Mouse (Mus musculus) embryonic facial prominence, embryonic 15.5 days (tissue): ENCODE measurements around the gene Rnf123. TPM values are rescaled to one million over a fixed set of nuclear protein-coding genes. Genes with fewer than 3 reads are reported as not detected.
A peak's percentile ranks its signal among the peaks of the same experiment; 100 is the strongest.
"Not testable (repeated sequence)": the region's sequence is repeated elsewhere in the genome, so short reads cannot be mapped to it uniquely, and the experiment has no call there.

Experiments
- ATAC-seq: fragments of 200-750 bp; cut with Nextera tagmentation; 2 replicates; pipeline ENCODE4 v1.8.0; 2017; ENCODE audit warnings: low read depth, moderate TSS enrichment; ENCODE audit not compliant: insufficient number of reproducible peaks, low FRiP score, low TSS enrichment
- H3K27ac ChIP-seq: fragments of 300-500 bp; sonication (generic); replicated peaks from 2 replicates; pipeline ENCODE4 v1.5.1; 2015; ENCODE audit warnings: mild to moderate bottlenecking, inconsistent platforms
- H3K27me3 ChIP-seq: fragments of 300-500 bp; sonication (generic); 2 replicates; pipeline ENCODE4 v1.6.1; 2015; ENCODE audit warnings: inconsistent platforms
- H3K36me3 ChIP-seq: fragments of 300-500 bp; sonication (generic); 2 replicates; pipeline ENCODE4 v1.6.1; 2015; ENCODE audit warnings: mild to moderate bottlenecking, inconsistent platforms
- H3K4me1 ChIP-seq: fragments of 300-500 bp; sonication (generic); 2 replicates; pipeline ENCODE4 v1.6.1; 2015; ENCODE audit warnings: inconsistent platforms
- H3K4me2 ChIP-seq: fragments of 300-500 bp; sonication (generic); replicated peaks from 2 replicates; pipeline ENCODE4 v1.6.1; 2015; ENCODE audit warnings: mild to moderate bottlenecking, inconsistent platforms
- H3K4me3 ChIP-seq: fragments of 300-500 bp; sonication (generic); replicated peaks from 2 replicates; pipeline ENCODE4 v1.5.1; 2015; ENCODE audit warnings: mild to moderate bottlenecking, inconsistent platforms
- H3K9ac ChIP-seq: fragments of 300-500 bp; sonication (generic); 2 replicates; pipeline ENCODE4 v1.6.1; 2015; ENCODE audit warnings: inconsistent platforms
- H3K9me3 ChIP-seq: fragments of 300-500 bp; sonication (generic); replicated peaks from 2 replicates; pipeline ENCODE4 v1.6.1; 2016; ENCODE audit warnings: inconsistent platforms
- WGBS: fragments of 180-500 bp; shearing (Covaris S2); methylation state at CpG from one replicate; pipeline ENCODE4 v1.1.7; 2015; 5-methylcytosine and 5-hydroxymethylcytosine counted together
- polyA plus RNA-seq: library from polyadenylated mRNA; unstranded; fragments of >200 nt; fragmentation: Nextera tagmentation; extraction: Ambion mirVana; gene quantifications from 2 replicates; pipeline ENCODE4 v1.2.1, GENCODE M21; 2015

Rnf123 gene
- polyA plus RNA-seq, 1 experiment from 2014 or later, result 34.9 TPM

- Histone ChIP-seq H3K4me1 (no peaks in the 10 kb centered on the region), H3K36me3 (peaks cover 47% of the 10 kb centered on the region), H3K27ac (no peak overlapping the region), H3K9ac (no peak overlapping the region), H3K9me3 (no peaks in the 10 kb centered on the region), H3K4me3 (no peak overlapping the region), H3K4me2 (no peak overlapping the region), H3K27me3 (no peaks in the 10 kb centered on the region)
- no peak for ATAC-seq
- 88% methylated on average over 3 of the region's 3 CpGs for WGBS
Observed at GRCm38 (mm10) chr9:108026584-108026983, 56.6 kb downstream of the Rnf123 start.

GRCm38 (mm10) chr9:108023216-108023615, 59.9 kb downstream of the Rnf123 start:
- 84% methylated on average over 3 of the region's 3 CpGs for whole genome bisulfite sequencing
- no peak overlapping the region for H3K4me3 ChIP-seq
- no peaks in the 10 kb centered on the region for H3K4me1 ChIP-seq
- H3K4me2 ChIP-seq, result no peak overlapping the region
- no peak overlapping the region for H3K27ac ChIP-seq
- peaks cover 38% of the 10 kb centered on the region for H3K36me3 ChIP-seq
- no peak overlapping the region for H3K9ac ChIP-seq
- no peak for ATAC-seq
- no peaks in the 10 kb centered on the region for H3K27me3 ChIP-seq
- no peaks in the 10 kb centered on the region for H3K9me3 ChIP-seq

- H3K4me2 ChIP-seq, result no peak overlapping the region
- H3K27ac ChIP-seq, result no peak overlapping the region
- WGBS, result 93% methylated on average over 1 of the region's 1 CpGs
- H3K9ac ChIP-seq, result no peak overlapping the region
- H3K4me3 ChIP-seq, result no peak overlapping the region
- H3K36me3 ChIP-seq, result peaks cover 25% of the 10 kb centered on the region
- ATAC-seq, result no peak
- no peaks in the 10 kb centered on the region for H3K27me3 ChIP-seq
- no peaks in the 10 kb centered on the region for H3K4me1 ChIP-seq
- H3K9me3 ChIP-seq, result no peaks in the 10 kb centered on the region
Observed at GRCm38 (mm10) chr9:108020741-108021140, 62.4 kb downstream of the Rnf123 start.

- no peak overlapping the region for H3K4me2 ChIP-seq
- H3K27me3 ChIP-seq, result no peaks in the 10 kb centered on the region
- no peak for ATAC-seq
- 79% methylated on average over 3 of the region's 3 CpGs for WGBS
- H3K9me3 ChIP-seq, result no peaks in the 10 kb centered on the region
- H3K27ac ChIP-seq, result no peak overlapping the region
- H3K4me1 ChIP-seq, result no peaks in the 10 kb centered on the region
- no peak overlapping the region for H3K4me3 ChIP-seq
- H3K36me3 ChIP-seq, result peaks cover 13% of the 10 kb centered on the region; the same call in 1 of the 2 replicates
- no peak overlapping the region for H3K9ac ChIP-seq
Observed at GRCm38 (mm10) chr9:108017127-108017526, 66.0 kb downstream of the Rnf123 start.

DNA sequence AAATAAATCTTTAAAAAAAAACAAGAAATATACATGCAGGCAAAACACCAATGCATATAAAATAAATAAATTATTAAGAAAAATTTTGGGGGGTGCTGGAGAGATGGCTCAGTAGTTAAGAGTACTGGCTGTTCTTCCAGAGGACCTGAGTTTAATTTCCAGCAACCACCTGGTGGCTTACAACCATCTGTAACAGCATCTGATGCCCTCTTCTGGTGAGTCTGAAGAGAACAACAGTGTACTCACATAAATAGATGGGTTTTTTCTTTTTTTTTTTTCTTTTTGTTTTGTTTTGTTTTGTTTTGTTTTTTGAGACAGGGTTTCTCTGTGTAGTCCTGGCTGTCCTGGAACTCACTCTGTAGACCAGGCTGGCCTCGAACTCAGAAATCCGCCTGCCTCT, 69.6 kb downstream of the Rnf123 start:
- not testable (repeated sequence) for H3K4me1 ChIP-seq, H3K9ac ChIP-seq, H3K4me3 ChIP-seq, ATAC-seq, H3K27ac ChIP-seq, H3K4me2 ChIP-seq, H3K27me3 ChIP-seq, H3K9me3 ChIP-seq
- H3K36me3 ChIP-seq, result peaks cover 13% of the 10 kb centered on the region; the same call in 1 of the 2 replicates
- 99% methylated on average over 2 of the region's 2 CpGs for WGBS

DNA sequence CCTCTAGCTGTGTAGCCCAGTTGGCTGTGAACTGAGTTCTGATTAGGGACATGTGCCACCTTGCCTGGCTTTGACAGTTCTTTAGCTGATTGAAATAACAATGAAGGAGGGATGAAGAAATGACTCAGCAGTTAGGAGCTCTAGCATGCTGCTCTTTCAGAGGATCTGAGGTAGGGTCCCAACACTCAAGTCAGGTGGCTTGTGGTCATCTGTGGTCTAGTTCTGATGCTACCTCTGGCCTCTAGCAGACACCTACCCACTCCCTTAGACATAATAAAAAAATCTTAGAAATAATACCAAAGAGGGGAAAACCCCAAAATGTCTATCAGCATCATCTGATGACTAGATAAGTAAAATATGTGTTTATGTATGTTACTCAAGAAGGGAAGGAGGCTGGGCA, 72.8 kb downstream of the Rnf123 start:
- Histone ChIP-seq H3K4me2 (no peak overlapping the region), H3K9me3 (no peaks in the 10 kb centered on the region), H3K4me3 (no peak overlapping the region), H3K4me1 (no peaks in the 10 kb centered on the region), H3K36me3 (peaks cover 9% of the 10 kb centered on the region; the same call in 1 of the 2 replicates), H3K27me3 (no peaks in the 10 kb centered on the region), H3K9ac (no peak overlapping the region), H3K27ac (no peak overlapping the region)
- no peak for ATAC-seq

- no peak overlapping the region for H3K4me3 ChIP-seq
- H3K27ac ChIP-seq, result no peak overlapping the region
- ATAC-seq, result no peak
- H3K9me3 ChIP-seq, result no peaks in the 10 kb centered on the region
- no peak overlapping the region for H3K4me2 ChIP-seq
- 85% methylated on average over 5 of the region's 5 CpGs for WGBS
- 0 out of 2 replicates have a peak, but pooled peaks cover 5% of the 10 kb centered on the region for H3K36me3 ChIP-seq
- peaks cover 18% of the 10 kb centered on the region for H3K4me1 ChIP-seq
- H3K9ac ChIP-seq, result no peak overlapping the region
- no peaks in the 10 kb centered on the region for H3K27me3 ChIP-seq
Observed at GRCm38 (mm10) chr9:108008041-108008440, 75.1 kb downstream of the Rnf123 start.

GRCm38 (mm10) chr9:108003531-108003890, 79.6 kb downstream of the Rnf123 start:
- 9% methylated on average over 8 of the region's 8 CpGs for WGBS
- ATAC-seq, result no peak
- H3K4me1 ChIP-seq, result peaks cover 26% of the 10 kb centered on the region
- H3K4me2 ChIP-seq, result peak overlapping the region; percentile 63
- no peaks in the 10 kb centered on the region for H3K27me3 ChIP-seq
- H3K27ac ChIP-seq, result peak overlapping the region; percentile 96
- peak overlapping the region; percentile 99 for H3K9ac ChIP-seq
- no peaks in the 10 kb centered on the region for H3K9me3 ChIP-seq
- H3K36me3 ChIP-seq, result no peaks in the 10 kb centered on the region
- peak overlapping the region; percentile 100 for H3K4me3 ChIP-seq

- Histone ChIP-seq H3K4me3 (peak overlapping the region; percentile 100), H3K9me3 (no peaks in the 10 kb centered on the region), H3K36me3 (no peaks in the 10 kb centered on the region), H3K4me1 (peaks cover 26% of the 10 kb centered on the region), H3K27me3 (no peaks in the 10 kb centered on the region), H3K27ac (peak overlapping the region; percentile 96), H3K9ac (peak overlapping the region; percentile 99), H3K4me2 (peak overlapping the region; percentile 63)
- under 1% methylated on average over 50 of the region's 50 CpGs for WGBS
- ATAC-seq, result peak; percentile 25
Observed at GRCm38 (mm10) chr9:108002778-108003530, 80.2 kb downstream of the Rnf123 start.

GRCm38 (mm10) chr9:108001922-108002770, 81.0 kb downstream of the Rnf123 start, which contains the start of gene Ip6k1:
TSS of gene Ip6k1 (plus strand) at chr9:108002501.
- H3K36me3 ChIP-seq, result no peaks in the 10 kb centered on the region
- H3K9me3 ChIP-seq, result no peaks in the 10 kb centered on the region
- H3K4me2 ChIP-seq, result peak within 1 kb of the TSS; percentile 80
- ATAC-seq, result peak; percentile 100
- peak within 1 kb of the TSS; percentile 99 for H3K9ac ChIP-seq
- peak within 1 kb of the TSS; percentile 100 for H3K4me3 ChIP-seq
- peak within 1 kb of the TSS; percentile 96 for H3K27ac ChIP-seq
- under 1% methylated on average over 51 of the region's 51 CpGs for WGBS
- H3K27me3 ChIP-seq, result no peaks in the 10 kb centered on the region
- peaks cover 26% of the 10 kb centered on the region for H3K4me1 ChIP-seq
